Mouse (Mus musculus): ENCODE measurements around the gene Rassf8.

Rassf8 gene

DNA sequence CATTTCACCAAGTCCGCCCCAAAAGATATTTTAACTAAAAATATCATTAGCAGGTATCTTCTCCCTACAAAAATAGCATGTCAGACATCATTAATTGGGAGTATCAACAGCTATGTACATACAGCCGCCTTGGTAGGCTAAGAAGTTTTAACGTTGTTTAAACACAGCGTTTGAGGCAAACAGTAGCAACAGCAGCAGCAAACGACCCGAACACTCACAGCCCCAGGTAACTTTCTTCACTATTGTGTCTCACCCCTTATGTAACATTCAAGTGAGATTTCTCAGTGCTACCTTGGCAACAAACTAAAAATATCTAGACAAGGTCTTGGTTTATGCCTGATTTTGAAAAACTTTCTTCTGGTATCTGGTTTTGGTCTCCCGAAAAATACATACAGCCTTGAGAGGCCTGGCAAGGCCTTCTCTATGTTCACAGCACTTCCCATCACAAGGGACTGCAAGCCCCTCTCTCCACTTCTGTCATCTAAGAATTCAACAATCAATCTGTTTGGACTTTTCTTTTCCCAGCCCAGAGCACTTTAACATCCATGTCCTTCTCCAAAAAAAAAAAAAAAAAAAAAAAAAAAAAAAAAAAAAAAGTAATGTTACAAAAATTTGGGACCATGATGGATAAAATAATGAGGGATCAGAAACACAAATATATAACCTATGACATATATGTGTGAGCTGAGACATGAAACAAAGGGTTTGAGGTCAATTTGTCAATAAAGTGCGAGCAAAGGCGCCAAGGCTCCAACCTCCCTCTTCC, 115.1 kb downstream of the Rassf8 start:
- no peak for DNase-seq (ENCODE audit: low spot score in 2 of 2)

- no peak for DNase-seq (ENCODE audit: low spot score in 2 of 2)
Measured at GRCm38 (mm10) chr6:145862321-145862720, 115.8 kb downstream of the Rassf8 start.

DNA sequence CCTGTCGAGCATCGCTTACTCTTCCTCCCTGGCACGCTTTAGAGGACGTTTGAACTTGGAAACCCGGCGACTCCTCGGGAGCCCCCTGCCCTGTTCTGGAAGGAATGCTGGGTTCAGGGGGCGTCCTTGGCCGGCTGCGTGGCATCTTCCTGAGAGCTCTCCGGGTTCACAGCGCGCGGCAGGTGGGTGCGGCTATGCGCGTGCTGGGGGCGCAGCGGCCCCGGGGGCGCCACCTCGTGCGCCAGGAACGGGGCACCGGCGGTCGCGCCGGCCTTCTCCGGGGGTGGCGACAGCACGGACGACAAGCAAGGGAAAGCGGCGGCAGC, 116.2 kb downstream of the Rassf8 start:
- DNase-seq (ENCODE audit: low spot score in 2 of 2): no peak

DNA sequence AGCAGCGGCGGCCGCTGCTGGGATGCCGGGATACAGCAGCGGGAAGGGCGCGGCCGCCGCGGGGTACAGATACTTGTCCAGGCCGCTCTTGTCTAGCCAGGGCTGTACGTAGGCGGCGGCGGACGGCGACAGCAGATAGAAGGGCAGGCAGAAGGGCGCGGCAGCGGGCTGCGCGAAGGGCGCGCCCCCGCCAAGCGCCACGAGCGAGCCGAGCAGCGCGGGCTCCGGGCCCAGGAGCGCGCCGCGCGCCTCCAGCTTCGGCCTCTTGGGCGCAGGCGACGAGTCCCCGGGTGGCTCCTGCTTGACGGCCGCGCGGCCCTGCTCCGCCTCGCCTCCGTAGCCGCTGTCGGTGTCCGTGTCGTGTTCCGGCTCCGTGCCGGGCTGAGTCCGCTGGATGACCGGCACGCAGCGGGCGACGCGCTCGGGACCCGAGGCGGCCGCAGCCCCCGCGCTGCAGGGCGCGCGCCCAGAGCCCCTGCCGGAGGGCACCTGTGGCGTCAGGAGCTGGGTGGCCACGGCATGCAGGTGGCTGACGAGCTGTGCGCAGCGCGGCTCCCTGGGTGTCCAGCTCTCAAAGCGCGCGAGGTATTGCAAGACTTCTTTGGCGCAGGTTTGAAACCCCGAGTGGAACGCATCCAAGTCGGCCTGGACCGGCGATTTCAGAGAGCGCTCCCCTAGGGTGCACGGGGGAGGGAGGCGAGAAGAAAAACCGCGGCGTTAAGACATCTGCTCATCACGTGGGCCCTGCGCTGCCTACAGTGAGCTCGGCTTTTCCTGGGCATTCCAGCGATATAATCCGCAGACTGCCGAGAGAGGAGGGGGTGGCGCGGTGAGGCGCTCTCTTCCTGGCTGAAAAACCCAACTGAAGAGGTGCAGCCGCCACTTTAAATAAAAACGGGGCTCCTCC, 116.8 kb downstream of the Rassf8 start:
- peak; percentile 85 to 91 for DNase-seq (ENCODE audit: low spot score in 2 of 2)

DNA sequence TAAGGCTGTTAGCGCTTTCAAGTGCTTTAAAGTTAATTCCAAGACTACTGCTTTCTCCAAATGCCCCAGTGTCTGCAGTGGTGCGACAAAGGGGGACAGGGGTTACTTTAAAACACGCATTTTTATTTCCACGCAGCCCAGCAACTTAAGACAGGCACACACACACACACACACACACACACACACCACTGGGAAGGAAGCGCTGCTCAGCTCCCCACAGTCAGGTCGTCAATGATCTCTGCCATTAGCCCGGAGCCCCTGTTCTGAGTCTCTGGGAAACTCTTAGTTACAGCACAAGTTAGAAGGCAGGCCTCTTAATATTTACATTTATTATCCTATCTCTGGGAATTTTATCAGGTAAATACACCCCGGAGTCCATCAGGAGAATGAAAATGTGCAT, 117.6 kb downstream of the Rassf8 start:
- DNase-seq (ENCODE audit: low spot score in 2 of 2): no peak

GRCm38 (mm10) chr6:145865289-145865885, 118.8 kb downstream of the Rassf8 start, which contains the start of gene Bhlhe41:
Gene Bhlhe41, minus strand, starts transcription at chr6:145865558.
- peak; percentile 87 to 88 for DNase-seq (ENCODE audit: low spot score in 2 of 2)

- DNase-seq (ENCODE audit: low spot score in 2 of 2): peak; percentile 91
Measured at GRCm38 (mm10) chr6:145865886-145866851, 119.6 kb downstream of the Rassf8 start.

DNA sequence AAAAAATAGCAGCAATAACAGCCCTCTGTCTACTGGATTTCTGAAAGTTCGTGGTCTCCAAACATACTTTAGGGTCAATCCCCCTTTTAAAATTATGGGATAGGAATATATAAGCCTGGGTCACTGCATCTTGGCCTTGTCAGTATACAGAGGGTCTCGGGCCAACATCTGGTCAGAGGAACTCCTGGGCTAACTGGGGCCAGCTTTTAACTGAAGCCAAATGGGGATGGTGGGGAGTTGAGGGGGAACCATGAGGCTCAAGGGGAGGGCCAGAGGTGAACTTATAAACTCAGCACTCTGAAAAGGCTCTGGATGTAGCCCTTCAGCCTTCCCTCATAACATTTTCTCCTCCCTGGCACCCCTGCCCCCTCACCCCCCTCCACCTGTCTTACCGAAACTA, 120.6 kb downstream of the Rassf8 start:
- DNase-seq (ENCODE audit: low spot score in 2 of 2): no peak

All from right cerebral cortex, postnatal 10 days (tissue).